Mouse (Mus musculus) kidney, adult 11 months (tissue): ENCODE data around the gene Slc10a1.

Source experiments
- DNase-seq: peaks from one replicate; pipeline ENCODE4 v3.0.0; 2022

The Slc10a1 gene

GRCm38 (mm10) chr12:80926550-80926949, 42.0 kb downstream of the Slc10a1 start:
- DNase-seq: no peak

- DNase-seq: peak; percentile 81
Measured at GRCm38 (mm10) chr12:80925919-80926318, 42.6 kb downstream of the Slc10a1 start.

GRCm38 (mm10) chr12:80924205-80924604, 44.3 kb downstream of the Slc10a1 start:
- DNase-seq: no peak

GRCm38 (mm10) chr12:80923602-80924001, 44.9 kb downstream of the Slc10a1 start:
- no peak for DNase-seq

- DNase-seq: no peak
Measured at GRCm38 (mm10) chr12:80922869-80923268, 45.6 kb downstream of the Slc10a1 start.

GRCm38 (mm10) chr12:80921301-80921700, 47.2 kb downstream of the Slc10a1 start:
- no peak for DNase-seq

GRCm38 (mm10) chr12:80917764-80918163, 50.7 kb downstream of the Slc10a1 start:
- no peak for DNase-seq

GRCm38 (mm10) chr12:80909631-80910030, 58.9 kb downstream of the Slc10a1 start:
- DNase-seq: no peak
